Mouse (Mus musculus): ENCODE data around the gene Me1. TPM values are rescaled to one million over a fixed set of nuclear protein-coding genes. Genes with fewer than 3 reads are reported as not detected.
A peak's percentile ranks its signal among the peaks of the same experiment; 100 is the strongest.

Gene Me1
- polyA plus RNA-seq, 1 experiment from 2014 or later, result 48.7 TPM

DNA sequence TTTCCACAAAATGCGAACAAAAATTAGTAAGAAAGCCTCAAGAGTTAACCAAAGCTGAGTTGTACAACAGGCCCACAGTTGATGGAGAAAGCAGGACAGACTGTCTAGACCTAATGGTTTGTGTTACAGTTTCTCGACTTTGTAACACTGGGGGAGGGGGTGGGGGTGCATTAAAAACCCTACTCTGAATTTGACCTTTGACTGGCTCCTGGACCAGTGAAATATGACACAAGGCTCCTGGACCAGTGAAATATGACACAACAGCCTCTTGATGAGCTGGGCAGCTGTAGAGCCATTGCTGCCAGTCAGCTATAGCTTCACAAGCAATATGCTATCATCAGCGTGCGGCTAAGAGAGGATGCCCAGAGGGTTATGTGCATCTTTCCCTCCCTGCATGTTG is 37.4 kb downstream of the Me1 start:
- H3K9me3 ChIP-seq (ENCODE audit: low read length), result no peaks in the 10 kb centered on the region
- no peak overlapping the region for H3K4me2 ChIP-seq (replicated peaks; ENCODE audit: low read depth, low read length)
- TF ChIP-seq CTCF (IDR thresholded peaks at IDR 0.05) (no peak), EP300 (IDR thresholded peaks at IDR 0.05) (no peak)
- WGBS, result 89% methylated on average over 4 of the region's 4 CpGs
- no peak overlapping the region for H3K4me3 ChIP-seq (ENCODE audit: low read depth, low read length)
- no peak overlapping the region for H3K9ac ChIP-seq (replicated peaks; ENCODE audit: low read depth)
- ATAC-seq, result no peak
- no peaks in the 10 kb centered on the region for H3K36me3 ChIP-seq (ENCODE audit: insufficient read depth, low read length)
- no peaks in the 10 kb centered on the region for H3K4me1 ChIP-seq (ENCODE audit: insufficient read depth, low read depth, low read length)
- no peak overlapping the region for H3K27ac ChIP-seq (ENCODE audit: low read length)
- DNase-seq (ENCODE audit: low spot score), result no peak
- no peaks in the 10 kb centered on the region for H3K27me3 ChIP-seq (replicated peaks; ENCODE audit: insufficient read depth, low read length)

DNA sequence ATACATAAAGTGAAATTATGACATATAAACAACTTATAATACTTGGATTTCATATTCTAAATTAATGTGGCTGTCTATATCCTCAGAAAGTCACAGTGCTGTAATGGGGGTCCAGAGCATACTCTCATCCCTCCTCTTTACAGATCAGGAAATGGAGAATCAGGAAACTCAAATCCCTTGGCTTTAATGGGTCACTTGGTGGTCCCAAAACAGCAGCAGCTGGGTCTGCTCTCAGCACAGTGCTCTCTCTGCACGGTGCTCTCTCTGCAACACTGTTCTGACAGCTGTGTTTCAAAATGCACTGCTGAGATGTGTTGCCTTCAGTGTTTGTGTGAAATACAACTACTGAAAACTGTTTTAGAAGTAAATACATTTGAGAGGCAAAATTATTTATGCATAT is 43.6 kb downstream of the Me1 start:
- Histone ChIP-seq H3K4me2 (replicated peaks; ENCODE audit: low read depth, low read length) (no peak overlapping the region), H3K9ac (replicated peaks; ENCODE audit: low read depth) (no peak overlapping the region), H3K4me3 (ENCODE audit: low read depth, low read length) (no peak overlapping the region), H3K27ac (ENCODE audit: low read length) (no peak overlapping the region), H3K36me3 (ENCODE audit: insufficient read depth, low read length) (no peaks in the 10 kb centered on the region), H3K9me3 (ENCODE audit: low read length) (no peaks in the 10 kb centered on the region), H3K4me1 (ENCODE audit: insufficient read depth, low read depth, low read length) (peaks cover 4% of the 10 kb centered on the region; the same call in 1 of the 2 replicates), H3K27me3 (replicated peaks; ENCODE audit: insufficient read depth, low read length) (no peaks in the 10 kb centered on the region)
- no peak for TF ChIP-seq EP300 (IDR thresholded peaks at IDR 0.05)
- TF ChIP-seq CTCF (IDR thresholded peaks at IDR 0.05), result no peak
- WGBS, result 40% methylated on average over 1 of the region's 1 CpGs
- ATAC-seq, result no peak
- DNase-seq (ENCODE audit: low spot score), result no peak

- no peaks in the 10 kb centered on the region for H3K36me3 ChIP-seq (ENCODE audit: insufficient read depth, low read length)
- H3K27me3 ChIP-seq (replicated peaks; ENCODE audit: insufficient read depth, low read length), result no peaks in the 10 kb centered on the region
- no peak overlapping the region for H3K4me3 ChIP-seq (ENCODE audit: low read depth, low read length)
- H3K27ac ChIP-seq (ENCODE audit: low read length), result no peak overlapping the region
- ATAC-seq (no peak), DNase-seq (ENCODE audit: low spot score) (no peak)
- 83% methylated on average over 3 of the region's 3 CpGs for WGBS
- no peaks in the 10 kb centered on the region for H3K9me3 ChIP-seq (ENCODE audit: low read length)
- H3K4me1 ChIP-seq (ENCODE audit: insufficient read depth, low read depth, low read length), result peaks cover 4% of the 10 kb centered on the region; the same call in 1 of the 2 replicates
- H3K4me2 ChIP-seq (replicated peaks; ENCODE audit: low read depth, low read length), result no peak overlapping the region
- no peak overlapping the region for H3K9ac ChIP-seq (replicated peaks; ENCODE audit: low read depth)
- no peak for TF ChIP-seq EP300 (IDR thresholded peaks at IDR 0.05)
- no peak for TF ChIP-seq CTCF (IDR thresholded peaks at IDR 0.05)
These were observed 44.5 kb downstream of the Me1 start for GRCm38 (mm10) chr9:86651254-86651653.

- no peaks in the 10 kb centered on the region for H3K36me3 ChIP-seq (ENCODE audit: insufficient read depth, low read length)
- TF ChIP-seq EP300 (IDR thresholded peaks at IDR 0.05) (no peak), CTCF (IDR thresholded peaks at IDR 0.05) (no peak)
- peaks cover 4% of the 10 kb centered on the region; the same call in 1 of the 2 replicates for H3K4me1 ChIP-seq (ENCODE audit: insufficient read depth, low read depth, low read length)
- no peak overlapping the region for H3K4me2 ChIP-seq (replicated peaks; ENCODE audit: low read depth, low read length)
- no peak overlapping the region for H3K4me3 ChIP-seq (ENCODE audit: low read depth, low read length)
- no peaks in the 10 kb centered on the region for H3K27me3 ChIP-seq (replicated peaks; ENCODE audit: insufficient read depth, low read length)
- DNase-seq (ENCODE audit: low spot score) (no peak), ATAC-seq (no peak)
- 86% methylated on average over 5 of the region's 5 CpGs for WGBS
- H3K9me3 ChIP-seq (ENCODE audit: low read length), result no peaks in the 10 kb centered on the region
- H3K27ac ChIP-seq (ENCODE audit: low read length), result no peak overlapping the region
- H3K9ac ChIP-seq (replicated peaks; ENCODE audit: low read depth), result no peak overlapping the region
These were observed 44.9 kb downstream of the Me1 start for GRCm38 (mm10) chr9:86650822-86651221.

DNA sequence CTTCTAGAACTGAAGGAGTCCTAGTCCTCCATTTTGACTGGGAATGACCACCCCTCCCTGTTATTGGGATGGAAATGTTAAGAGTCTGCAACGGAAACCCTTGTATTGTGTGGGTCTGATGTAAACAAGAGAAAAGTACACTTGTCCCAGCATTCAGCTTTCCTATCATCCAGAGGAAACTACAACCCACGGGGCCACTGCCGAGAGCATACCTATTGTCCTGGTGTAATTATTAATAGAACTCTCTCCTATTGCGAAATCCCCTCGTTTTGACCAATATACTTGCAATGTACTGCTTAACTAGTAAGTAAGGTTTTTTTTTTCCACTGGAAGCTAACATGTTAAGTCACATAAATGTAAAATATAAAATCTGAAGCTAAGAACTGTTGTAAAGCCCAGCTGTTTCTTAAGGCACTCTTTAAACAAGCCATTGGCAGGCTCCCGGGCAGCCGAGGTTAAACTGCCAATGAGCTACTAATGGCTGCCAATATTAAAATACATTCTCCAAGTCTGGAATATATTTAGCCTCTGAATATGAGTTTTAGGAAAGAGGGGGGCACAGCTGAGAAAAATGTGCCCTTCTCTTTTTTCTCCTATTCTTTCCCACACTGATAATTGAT is 47.7 kb downstream of the Me1 start:
- no peak for TF ChIP-seq CTCF (IDR thresholded peaks at IDR 0.05)
- TF ChIP-seq EP300 (IDR thresholded peaks at IDR 0.05), result no peak
- H3K27ac ChIP-seq (ENCODE audit: low read length), result peak overlapping the region; percentile 51; the same call in 1 of the 2 replicates
- no peaks in the 10 kb centered on the region for H3K27me3 ChIP-seq (replicated peaks; ENCODE audit: insufficient read depth, low read length)
- H3K9me3 ChIP-seq (ENCODE audit: low read length), result no peaks in the 10 kb centered on the region
- no peaks in the 10 kb centered on the region for H3K36me3 ChIP-seq (ENCODE audit: insufficient read depth, low read length)
- no peak overlapping the region for H3K9ac ChIP-seq (replicated peaks; ENCODE audit: low read depth)
- ATAC-seq, result peak; percentile 75
- whole genome bisulfite sequencing, result 19% methylated on average over 7 of the region's 7 CpGs
- peak; percentile 51 for DNase-seq (ENCODE audit: low spot score)
- H3K4me1 ChIP-seq (ENCODE audit: insufficient read depth, low read depth, low read length), result peaks cover 4% of the 10 kb centered on the region; the same call in 1 of the 2 replicates
- H3K4me2 ChIP-seq (replicated peaks; ENCODE audit: low read depth, low read length), result no peak overlapping the region
- H3K4me3 ChIP-seq (ENCODE audit: low read depth, low read length), result no peak overlapping the region

DNA sequence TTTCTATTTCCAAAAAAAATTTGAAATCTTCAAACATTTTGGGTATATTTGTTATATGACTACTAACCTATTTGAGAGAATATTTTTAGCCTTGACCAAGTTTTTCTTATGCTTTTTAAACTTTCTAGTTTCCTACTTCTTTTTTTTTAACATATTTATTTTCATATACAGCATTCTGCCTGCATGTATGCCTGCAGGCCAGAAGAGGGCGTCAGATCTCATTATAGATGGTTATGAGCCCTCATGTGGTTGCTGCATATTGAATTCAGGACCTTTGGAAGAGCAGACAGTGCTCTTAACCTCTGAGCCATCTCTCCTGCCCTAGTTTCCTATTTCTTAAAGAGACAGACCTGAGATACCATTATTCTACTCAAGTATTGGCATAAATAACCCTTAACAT is 48.9 kb downstream of the Me1 start:
- Histone ChIP-seq H3K27me3 (replicated peaks; ENCODE audit: insufficient read depth, low read length) (no peaks in the 10 kb centered on the region), H3K4me3 (ENCODE audit: low read depth, low read length) (no peak overlapping the region), H3K9me3 (ENCODE audit: low read length) (no peaks in the 10 kb centered on the region), H3K27ac (ENCODE audit: low read length) (no peak overlapping the region), H3K36me3 (ENCODE audit: insufficient read depth, low read length) (no peaks in the 10 kb centered on the region), H3K9ac (replicated peaks; ENCODE audit: low read depth) (no peak overlapping the region), H3K4me2 (replicated peaks; ENCODE audit: low read depth, low read length) (no peak overlapping the region), H3K4me1 (ENCODE audit: insufficient read depth, low read depth, low read length) (peaks cover 4% of the 10 kb centered on the region; the same call in 1 of the 2 replicates)
- TF ChIP-seq EP300 (IDR thresholded peaks at IDR 0.05) (no peak), CTCF (IDR thresholded peaks at IDR 0.05) (peak; percentile 55)
- DNase-seq (ENCODE audit: low spot score) (peak; percentile 40), ATAC-seq (no peak)
- 11% methylated on average over 1 of the region's 1 CpGs for WGBS

All from lung, postnatal 0 days (tissue).